Mouse (Mus musculus): ENCODE measurements at regions not wholly inside any gene's neighbourhood (a gene's known extent, or its start where the extent isn't known, plus 50 kb on each side); places are given as distances from the start of the nearest gene placed in this dataset.

- no peak for DNase-seq
Measured at GRCm38 (mm10) chr11:7933611-7934010, 719.9 kb upstream of the Igfbp3 start.

GRCm38 (mm10) chr11:7932638-7933037, 718.9 kb upstream of the Igfbp3 start:
- no peak for DNase-seq

- DNase-seq: no peak
Measured at GRCm38 (mm10) chr11:7931064-7931797, 717.5 kb upstream of the Igfbp3 start.

- DNase-seq: no peak
Measured at GRCm38 (mm10) chr11:7927676-7928075, 714.0 kb upstream of the Igfbp3 start.

GRCm38 (mm10) chr11:7912036-7912435, 698.3 kb upstream of the Igfbp3 start:
- no peak for DNase-seq

GRCm38 (mm10) chr11:7900266-7900665, 686.5 kb upstream of the Igfbp3 start:
- DNase-seq: no peak

GRCm38 (mm10) chr11:7898204-7898603, 684.5 kb upstream of the Igfbp3 start:
- peak; percentile 17 for DNase-seq

GRCm38 (mm10) chr11:7880506-7880905, 666.8 kb upstream of the Igfbp3 start:
- no peak for DNase-seq

GRCm38 (mm10) chr11:7864116-7864515, 650.4 kb upstream of the Igfbp3 start:
- peak; percentile 11 for DNase-seq

- peak; percentile 53 for DNase-seq
Measured at GRCm38 (mm10) chr11:7863711-7864110, 650.0 kb upstream of the Igfbp3 start.

- peak; percentile 40 for DNase-seq
Measured at GRCm38 (mm10) chr11:7862547-7862946, 648.8 kb upstream of the Igfbp3 start.

GRCm38 (mm10) chr11:7852612-7853011, 638.9 kb upstream of the Igfbp3 start:
- no peak for DNase-seq

GRCm38 (mm10) chr11:7838311-7839237, 624.9 kb upstream of the Igfbp3 start:
- DNase-seq: peak; percentile 59

GRCm38 (mm10) chr11:7837486-7837885, 623.8 kb upstream of the Igfbp3 start:
- DNase-seq: no peak

GRCm38 (mm10) chr11:7834151-7834550, 620.4 kb upstream of the Igfbp3 start:
- DNase-seq: no peak

- peak; percentile 9 for DNase-seq
Measured at GRCm38 (mm10) chr11:7832376-7832775, 618.7 kb upstream of the Igfbp3 start.

- DNase-seq: no peak
Measured at GRCm38 (mm10) chr11:7829770-7830169, 616.0 kb upstream of the Igfbp3 start.

- DNase-seq: no peak
Measured at GRCm38 (mm10) chr11:7828001-7828400, 614.3 kb upstream of the Igfbp3 start.

- DNase-seq: no peak
Measured at GRCm38 (mm10) chr11:7827402-7827801, 613.7 kb upstream of the Igfbp3 start.

- DNase-seq: peak; percentile 2
Measured at GRCm38 (mm10) chr11:7815750-7816149, 602.0 kb upstream of the Igfbp3 start.

GRCm38 (mm10) chr11:7814556-7814955, 600.8 kb upstream of the Igfbp3 start:
- no peak for DNase-seq

GRCm38 (mm10) chr11:7812436-7812835, 598.7 kb upstream of the Igfbp3 start:
- no peak for DNase-seq

GRCm38 (mm10) chr11:7809741-7810140, 596.0 kb upstream of the Igfbp3 start:
- no peak for DNase-seq

GRCm38 (mm10) chr11:7796373-7796772, 582.6 kb upstream of the Igfbp3 start:
- no peak for DNase-seq
